ENCODE assay signal across 25 mouse cellular contexts in genomic region chr11:21176491-21176890, GRCm38 (mm10).
A peak's percentile ranks its signal among the peaks of the same experiment; 100 is the strongest.
DNase-seq lines count a peak whose midpoint lies in the region; TF ChIP-seq lines count a peak whose summit lies in the region.
"Had no signal": no experiment of that assay in that cellular context is flagged by ENCODE, and none has a peak within 500 bp of the region (broad histone marks: within the 10 kb centered on the region; RNA-seq: fewer than 3 reads in every experiment).

No protein-coding gene starts in this region.

- H3K4me1 ChIP-seq in spleen, adult 2 months (ENCODE audit: control insufficient read depth, insufficient read depth, insufficient read length) = peaks cover 33% of the 10 kb centered on the region
- H3K4me1 ChIP-seq: forebrain, embryonic 13.5 days; hindbrain, embryonic 12.5 days; hindbrain, embryonic 15.5 days had no signal

- DNase-seq in spleen, adult 2 months (ENCODE audit: low read depth in 1 of 2, low spot score in 2 of 2) = no peak
- DNase-seq in spleen, postnatal 10 days (ENCODE audit: low spot score in 2 of 2) = no peak
- DNase-seq in thymus, postnatal 14 days = peak; percentile 58
- DNase-seq in thymus, postnatal 25 days = no peak
- DNase-seq in induced T-regulatory cell, adult 2 months (ENCODE audit: low read depth) = peak; percentile 63
- no peak for DNase-seq in gastrocnemius, adult 18-20 months (ENCODE audit: low spot score)
- DNase-seq: adrenal gland, adult 8-10 months; adrenal gland, postnatal 25 days; cerebellum, adult 11-12 months; cerebellum, adult 8-10 months; cerebellum, postnatal 10 days; cerebellum, postnatal 36 days; embryo, embryonic 11 days; gastrocnemius, adult 2 months; gastrocnemius, postnatal 14 days; heart, adult 2 months had no signal

- TF ChIP-seq CTCF in spleen, adult 2 months (IDR thresholded peaks at IDR 0.05; ENCODE audit: extremely low read depth, insufficient read depth, insufficient read length, insufficient replicate concordance) = no peak

- H3K27me3 ChIP-seq in spleen, adult 2 months (ENCODE audit: control insufficient read depth, insufficient read depth, low read length) = no peaks in the 10 kb centered on the region
- H3K27me3 ChIP-seq: CH12.LX; embryonic facial prominence, embryonic 13.5 days; forebrain, embryonic 13.5 days; hindbrain, embryonic 12.5 days; hindbrain, embryonic 15.5 days; intestine, embryonic 15.5 days had no signal

- peak overlapping the region; percentile 59 for H3K27ac ChIP-seq in spleen, adult 2 months (ENCODE audit: insufficient read depth, low read length)
- H3K27ac ChIP-seq: embryonic facial prominence, embryonic 10.5 days; embryonic facial prominence, embryonic 13.5 days; forebrain, embryonic 13.5 days; gastrocnemius, adult 2 months; heart, adult 2 months; hindbrain, embryonic 12.5 days; hindbrain, embryonic 15.5 days; intestine, embryonic 15.5 days had no signal

- H3K36me3 ChIP-seq in spleen, adult 2 months (ENCODE audit: control insufficient read depth, insufficient read depth, low read length) = no peaks in the 10 kb centered on the region
- H3K36me3 ChIP-seq: embryonic facial prominence, embryonic 10.5 days; embryonic facial prominence, embryonic 13.5 days; G1E; hindbrain, embryonic 12.5 days; hindbrain, embryonic 15.5 days; intestine, embryonic 15.5 days had no signal

- no peak for TF ChIP-seq POLR2A in spleen, adult 2 months (IDR thresholded peaks at IDR 0.05; ENCODE audit: low read depth, low read length)

- no peak overlapping the region for H3K4me3 ChIP-seq in spleen, adult 2 months (ENCODE audit: extremely low read depth, insufficient read depth, insufficient read length)
- H3K4me3 ChIP-seq: embryonic facial prominence, embryonic 10.5 days; embryonic facial prominence, embryonic 13.5 days; erythroblast, embryonic 14.5 days; forebrain, embryonic 13.5 days; gastrocnemius, adult 2 months; heart, adult 2 months; hindbrain, embryonic 12.5 days; hindbrain, embryonic 15.5 days; intestine, embryonic 15.5 days had no signal

Comparison
In these comparisons a context has a peak if more than half of its experiments do, and no peak if none do; other contexts are left out.
1. DNase-seq: peak in thymus, postnatal 14 days (single experiment) and induced T-regulatory cell, adult 2 months (single experiment); none in spleen, adult 2 months (0 of 2), spleen, postnatal 10 days (0 of 2), thymus, postnatal 25 days (single experiment) and gastrocnemius, adult 18-20 months (single experiment).